Mouse (Mus musculus) liver, embryonic 16.5 days (tissue): Measurements from ENCODE around the gene Pbxip1. TPM values are rescaled to one million over a fixed set of nuclear protein-coding genes. Genes with fewer than 3 reads are reported as not detected.

Experiments used
- ATAC-seq: fragments of 200-750 bp; cut with Nextera tagmentation; 2 replicates; pipeline ENCODE4 v1.8.0; 2017; ENCODE audit warnings: low read depth, mild to moderate bottlenecking, moderate number of reproducible peaks, moderate library complexity
- H3K27ac ChIP-seq: fragments of 300-500 bp; sonication (generic); 2 replicates; pipeline ENCODE4 v1.5.1; 2014; ENCODE audit warnings: mild to moderate bottlenecking, low read length
- H3K27me3 ChIP-seq: fragments of 300-500 bp; sonication (generic); 2 replicates; pipeline ENCODE4 v1.6.1; 2014; ENCODE audit warnings: low read depth, low read length, mixed read lengths; ENCODE audit not compliant: control insufficient read depth, insufficient read depth
- H3K36me3 ChIP-seq: fragments of 300-500 bp; sonication (generic); 2 replicates; pipeline ENCODE4 v1.6.1; 2014; ENCODE audit warnings: mild to moderate bottlenecking; ENCODE audit not compliant: control insufficient read depth, insufficient read depth
- H3K4me1 ChIP-seq: fragments of 300-500 bp; sonication (generic); 2 replicates; pipeline ENCODE4 v1.6.1; 2014; ENCODE audit warnings: low read depth, low read length, mixed read lengths; ENCODE audit not compliant: control insufficient read depth
- H3K4me2 ChIP-seq: fragments of 300-500 bp; sonication (generic); 2 replicates; pipeline ENCODE4 v1.6.1; 2014; ENCODE audit warnings: low read depth, low read length, mixed read lengths
- H3K4me3 ChIP-seq: fragments of 300-500 bp; sonication (generic); 2 replicates; pipeline ENCODE4 v1.5.1; 2014; ENCODE audit warnings: low read depth, mild to moderate bottlenecking, low read length
- H3K9ac ChIP-seq: fragments of 300-500 bp; sonication (generic); 2 replicates; pipeline ENCODE4 v1.6.1; 2014; ENCODE audit warnings: low read depth, low read length
- H3K9me3 ChIP-seq: fragments of 300-500 bp; sonication (generic); replicated peaks from 2 replicates; pipeline ENCODE4 v1.6.1; 2016; ENCODE audit warnings: low read length; ENCODE audit not compliant: control insufficient read depth
- WGBS: fragments of 180-500 bp; shearing (Covaris S2); extraction: QIAGEN DNeasy Blood & Tissue Kit; methylation state at CpG from one replicate; pipeline ENCODE4 v1.1.7; 2014; ENCODE audit not compliant: insufficient replicate concordance; 5-methylcytosine and 5-hydroxymethylcytosine counted together
- polyA plus RNA-seq: library from polyadenylated mRNA; unstranded; fragments of >200 nt; fragmentation: Nextera tagmentation; extraction: Ambion mirVana; gene quantifications from 2 replicates; pipeline ENCODE4 v1.2.1, GENCODE M21; 2015

The Pbxip1 gene
- polyA plus RNA-seq, 1 experiment from 2014 or later: 8.6 TPM

- Histone ChIP-seq H3K4me1 (peaks cover 14% of the 10 kb centered on the region), H3K4me2 (peak overlapping the region; percentile 74), H3K9ac (peak overlapping the region; percentile 69), H3K9me3 (no peaks in the 10 kb centered on the region), H3K4me3 (peak overlapping the region; percentile 61), H3K36me3 (peaks cover 15% of the 10 kb centered on the region), H3K27ac (peak overlapping the region; percentile 59; the same call in 1 of the 2 replicates), H3K27me3 (no peaks in the 10 kb centered on the region)
- 22% methylated on average over 5 of the region's 5 CpGs for WGBS
- no peak for ATAC-seq
Measured at GRCm38 (mm10) chr3:89437269-89437668, 763 bp downstream of the Pbxip1 start.

- H3K27me3 ChIP-seq: no peaks in the 10 kb centered on the region
- ATAC-seq: no peak
- 78% methylated on average over 2 of the region's 2 CpGs for WGBS
Measured at GRCm38 (mm10) chr3:89440691-89441090, 4.2 kb downstream of the Pbxip1 start.

GRCm38 (mm10) chr3:89448720-89449537 lies 12.4 kb downstream of the Pbxip1 start:
- H3K4me3 ChIP-seq: 0 out of 2 replicates have a peak overlapping the region, but pooled peaks have one; percentile 14
- 33% methylated on average over 13 of the region's 13 CpGs for WGBS

More at GRCm38 (mm10) chr3:89440691-89441090, 4.2 kb downstream of the Pbxip1 start:
- Histone ChIP-seq H3K4me3 (no peak overlapping the region), H3K9ac (no peak overlapping the region), H3K4me2 (no peak overlapping the region), H3K9me3 (no peaks in the 10 kb centered on the region), H3K27ac (no peak overlapping the region), H3K36me3 (no peaks in the 10 kb centered on the region), H3K4me1 (peaks cover 14% of the 10 kb centered on the region)

GRCm38 (mm10) chr3:89449541-89449940 lies 13.0 kb downstream of the Pbxip1 start:
- Histone ChIP-seq H3K9me3 (no peaks in the 10 kb centered on the region), H3K4me3 (0 out of 2 replicates have a peak overlapping the region, but pooled peaks have one; percentile 14), H3K4me1 (peaks cover 14% of the 10 kb centered on the region), H3K27me3 (no peaks in the 10 kb centered on the region), H3K4me2 (peak overlapping the region; percentile 30), H3K36me3 (no peaks in the 10 kb centered on the region), H3K9ac (peak overlapping the region; percentile 21; the same call in 1 of the 2 replicates), H3K27ac (no peak overlapping the region; the same call in 1 of the 2 replicates)
- WGBS: 13% methylated on average over 7 of the region's 7 CpGs
- peak; percentile 68 for ATAC-seq

More at GRCm38 (mm10) chr3:89448720-89449537, 12.4 kb downstream of the Pbxip1 start:
- H3K4me1 ChIP-seq: peaks cover 14% of the 10 kb centered on the region
- no peaks in the 10 kb centered on the region for H3K27me3 ChIP-seq
- peak; percentile 80 for ATAC-seq
- H3K36me3 ChIP-seq: no peaks in the 10 kb centered on the region
- H3K27ac ChIP-seq: no peak overlapping the region; the same call in 1 of the 2 replicates
- peak overlapping the region; percentile 21; the same call in 1 of the 2 replicates for H3K9ac ChIP-seq
- H3K4me2 ChIP-seq: peak overlapping the region; percentile 30
- H3K9me3 ChIP-seq: no peaks in the 10 kb centered on the region

- ATAC-seq: no peak
- Histone ChIP-seq H3K27ac (no peak overlapping the region), H3K4me1 (peaks cover 16% of the 10 kb centered on the region), H3K9me3 (no peaks in the 10 kb centered on the region), H3K4me3 (no peak overlapping the region), H3K27me3 (no peaks in the 10 kb centered on the region), H3K4me2 (no peak overlapping the region), H3K9ac (no peak overlapping the region), H3K36me3 (no peaks in the 10 kb centered on the region)
- 77% methylated on average over 1 of the region's 1 CpGs for WGBS
Measured at GRCm38 (mm10) chr3:89451916-89452315, 15.4 kb downstream of the Pbxip1 start.

GRCm38 (mm10) chr3:89454401-89455177 lies 18.1 kb downstream of the Pbxip1 start, which contains the start of gene Pmvk:
Gene Pmvk (plus strand): TSS chr3:89454541.
- no peak within 1 kb of the TSS for H3K27ac ChIP-seq
- H3K4me1 ChIP-seq: peaks cover 19% of the 10 kb centered on the region
- no peaks in the 10 kb centered on the region for H3K9me3 ChIP-seq
- H3K4me3 ChIP-seq: no peak within 1 kb of the TSS
- H3K4me2 ChIP-seq: no peak within 1 kb of the TSS
- H3K27me3 ChIP-seq: no peaks in the 10 kb centered on the region
- WGBS: 68% methylated on average over 10 of the region's 10 CpGs
- no peak within 1 kb of the TSS for H3K9ac ChIP-seq
- ATAC-seq: no peak
- no peaks in the 10 kb centered on the region for H3K36me3 ChIP-seq

- peaks cover 21% of the 10 kb centered on the region for H3K4me1 ChIP-seq
Measured at GRCm38 (mm10) chr3:89455786-89456285, 19.3 kb downstream of the Pbxip1 start.

GRCm38 (mm10) chr3:89456726-89457665 lies 20.5 kb downstream of the Pbxip1 start:
- no peak overlapping the region for H3K9ac ChIP-seq

More at GRCm38 (mm10) chr3:89455786-89456285, 19.3 kb downstream of the Pbxip1 start:
- Histone ChIP-seq H3K4me2 (no peak overlapping the region), H3K27me3 (no peaks in the 10 kb centered on the region), H3K4me3 (no peak overlapping the region), H3K9me3 (no peaks in the 10 kb centered on the region), H3K36me3 (no peaks in the 10 kb centered on the region), H3K9ac (no peak overlapping the region), H3K27ac (no peak overlapping the region)
- WGBS: 43% methylated on average over 1 of the region's 1 CpGs
- no peak for ATAC-seq

More at GRCm38 (mm10) chr3:89456726-89457665, 20.5 kb downstream of the Pbxip1 start:
- Histone ChIP-seq H3K36me3 (no peaks in the 10 kb centered on the region), H3K27ac (no peak overlapping the region), H3K4me2 (no peak overlapping the region), H3K9me3 (no peaks in the 10 kb centered on the region), H3K4me1 (peaks cover 21% of the 10 kb centered on the region), H3K27me3 (no peaks in the 10 kb centered on the region), H3K4me3 (no peak overlapping the region)
- WGBS: 33% methylated on average over 10 of the region's 10 CpGs
- ATAC-seq: 0 out of 2 replicates have a peak, but pooled peaks have one; percentile 10
